Mouse (Mus musculus): ENCODE data around the gene Epsti1.

The Epsti1 gene

DNA sequence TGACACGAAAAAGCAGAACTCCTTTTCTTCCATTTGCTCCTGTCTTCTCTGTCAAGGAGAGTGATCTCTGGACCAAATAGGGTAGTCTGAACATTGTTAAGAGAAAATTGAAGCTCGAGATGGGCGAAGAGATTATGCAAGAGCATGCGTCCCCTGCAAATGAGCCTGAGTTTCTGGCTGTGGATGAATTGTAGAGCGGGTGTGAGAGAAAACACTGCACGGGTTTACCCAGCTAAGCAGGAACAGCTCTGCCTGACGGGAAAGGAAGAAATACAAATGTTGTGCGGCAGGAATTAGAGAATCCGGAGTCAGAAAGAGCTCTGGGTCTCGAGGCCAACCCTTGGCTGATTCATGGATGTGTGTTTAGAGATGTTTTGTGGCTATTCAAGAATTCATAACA is 107.8 kb downstream of the Epsti1 start:
- DNase-seq (ENCODE audit: low read depth, low spot score): no peak

DNA sequence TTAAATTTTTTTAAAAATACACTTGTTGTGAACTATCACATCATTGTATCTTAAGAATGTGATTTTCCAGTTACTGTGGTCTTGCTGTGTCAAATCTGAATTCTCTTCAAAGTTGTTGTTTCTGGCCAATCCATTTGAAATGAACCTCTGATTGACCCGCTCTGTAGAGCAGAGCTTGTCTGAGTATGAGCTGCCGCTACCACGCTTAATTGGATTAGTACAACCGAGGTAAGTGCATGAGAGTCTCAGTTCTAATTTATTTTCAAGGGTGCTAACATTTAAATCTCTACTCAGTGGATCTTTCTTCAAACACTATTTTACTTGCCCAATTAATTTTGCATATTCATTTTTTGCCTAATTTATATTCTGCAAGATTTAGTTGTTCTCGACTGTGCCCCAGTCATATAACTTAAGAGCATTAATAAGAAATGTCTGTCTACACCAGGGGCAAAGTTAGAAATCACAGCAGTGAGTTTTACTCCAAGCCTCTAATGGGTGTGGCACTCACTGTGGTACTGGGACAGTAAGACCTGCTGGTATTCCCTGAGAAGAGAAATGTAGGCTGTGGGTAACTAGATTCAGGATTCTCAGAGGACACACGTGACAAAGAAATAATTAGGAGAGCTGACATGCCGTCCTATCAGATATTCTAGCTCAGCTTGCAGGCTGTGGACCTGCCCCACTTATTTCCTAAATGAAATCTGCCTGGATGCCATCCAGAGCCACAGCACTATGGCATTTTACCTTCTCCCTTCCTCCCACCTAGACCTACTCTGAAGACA is 111.7 kb downstream of the Epsti1 start:
- DNase-seq (ENCODE audit: low read depth, low spot score): no peak

DNA sequence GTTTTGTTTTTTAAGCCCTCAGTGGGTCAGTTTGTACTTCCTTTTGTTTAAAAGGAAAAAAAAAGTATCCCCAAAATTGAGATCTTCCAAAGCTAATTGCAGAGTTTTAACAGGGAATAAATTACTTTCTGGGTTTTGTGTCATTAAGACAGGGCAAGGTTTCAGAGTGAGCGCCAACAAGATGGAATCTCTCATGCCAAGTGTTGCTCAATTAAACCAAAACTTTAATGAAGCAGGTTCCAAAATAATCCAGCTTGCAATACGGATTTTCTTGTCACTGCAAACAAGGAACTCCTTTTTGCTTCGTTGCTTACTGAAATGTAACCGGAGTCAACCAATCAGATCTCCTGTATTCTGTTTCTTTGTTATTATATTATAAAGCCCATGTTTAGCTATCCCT is 112.4 kb downstream of the Epsti1 start:
- DNase-seq (ENCODE audit: low read depth, low spot score): no peak

DNA sequence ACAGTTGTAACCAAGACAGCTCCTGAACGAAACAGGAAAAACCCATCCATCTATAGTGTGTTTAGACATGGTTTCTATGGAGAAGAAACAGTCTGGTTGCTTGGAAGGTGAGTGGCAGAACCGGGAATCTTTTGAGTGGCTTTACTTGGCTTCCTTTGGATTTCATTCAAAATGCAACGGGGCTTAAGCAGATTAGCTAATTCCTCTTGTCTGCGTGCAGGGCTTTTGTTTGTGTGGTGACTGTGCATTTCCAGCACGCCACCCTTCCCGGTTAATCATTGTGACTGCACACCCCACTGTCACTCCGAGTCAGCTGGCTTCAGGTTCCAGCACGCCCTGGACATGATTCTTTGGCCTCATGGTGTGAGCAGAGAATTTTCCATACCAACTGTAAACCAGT is 115.9 kb downstream of the Epsti1 start:
- peak; percentile 63 for DNase-seq (ENCODE audit: low read depth, low spot score)

DNA sequence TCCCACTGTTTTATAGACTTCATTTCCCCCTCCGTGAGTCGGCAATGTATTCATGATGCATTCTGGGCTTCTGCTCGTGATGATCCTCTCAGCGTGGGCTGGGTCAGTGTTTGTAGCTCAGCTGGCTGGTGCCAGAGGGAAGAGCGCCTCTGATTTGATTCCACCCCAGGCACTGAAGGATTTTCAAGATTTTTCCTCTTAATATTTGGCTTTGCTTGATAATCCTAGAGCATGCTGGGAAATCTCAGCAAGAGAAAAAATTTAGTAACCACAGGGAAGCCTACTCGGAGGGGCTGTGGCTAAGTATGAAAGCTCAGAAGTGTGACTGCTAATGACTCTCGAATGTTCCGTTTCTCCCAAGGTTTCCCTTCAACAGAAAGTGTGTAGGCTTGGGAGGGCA is 134.8 kb downstream of the Epsti1 start:
- DNase-seq (ENCODE audit: low read depth, low spot score): no peak

DNA sequence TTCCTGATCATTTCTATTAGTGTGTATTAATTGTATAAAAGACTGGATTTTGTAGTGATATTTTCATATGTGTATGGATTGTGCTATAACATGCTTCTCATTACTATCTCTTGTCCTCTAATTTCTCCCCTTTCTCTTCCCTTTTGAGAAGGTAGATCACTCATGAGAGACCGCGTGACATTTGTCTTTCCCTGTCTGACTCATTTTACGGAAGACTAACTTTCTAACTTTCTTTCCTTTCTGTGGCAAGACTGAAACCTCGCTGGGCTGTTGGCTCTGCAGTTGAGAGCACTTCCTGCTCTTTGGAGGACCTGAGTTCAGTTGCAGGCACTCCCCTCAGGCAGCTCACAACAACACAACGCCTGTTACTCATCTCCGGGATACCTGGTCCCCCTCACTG is 136.6 kb downstream of the Epsti1 start:
- DNase-seq (ENCODE audit: low read depth, low spot score): no peak

DNA sequence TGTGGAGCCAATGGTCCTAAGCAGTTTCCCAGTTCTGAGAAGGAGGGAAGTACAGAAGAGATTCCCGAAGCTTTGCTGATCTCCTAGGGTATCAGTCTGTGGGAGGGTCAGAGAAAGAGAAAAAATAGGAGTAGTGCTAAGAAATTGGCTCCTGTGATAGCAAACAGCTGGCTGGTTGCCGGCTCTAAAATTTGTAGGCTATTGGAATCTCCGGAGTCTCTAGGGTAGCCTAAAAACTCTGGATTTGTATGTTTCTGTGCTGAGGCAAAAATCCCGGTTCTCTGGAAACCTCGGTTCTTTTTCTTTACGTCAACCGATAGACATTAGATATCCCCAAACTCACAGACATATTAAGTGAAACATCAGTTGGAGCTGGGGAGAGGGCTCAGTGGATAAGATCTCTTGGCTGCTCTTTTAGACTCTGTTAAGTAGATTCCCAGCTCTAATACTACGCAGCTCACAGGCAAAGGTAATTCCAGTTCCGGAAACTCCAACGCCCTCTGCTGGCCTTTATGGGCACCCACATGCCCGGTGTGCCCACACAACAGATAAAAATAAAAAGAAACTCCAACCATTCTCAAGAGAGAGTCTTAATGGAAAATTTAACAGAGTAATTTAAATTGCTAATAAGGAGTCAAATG is 138.0 kb downstream of the Epsti1 start:
- peak; percentile 59 for DNase-seq (ENCODE audit: low read depth, low spot score)

DNA sequence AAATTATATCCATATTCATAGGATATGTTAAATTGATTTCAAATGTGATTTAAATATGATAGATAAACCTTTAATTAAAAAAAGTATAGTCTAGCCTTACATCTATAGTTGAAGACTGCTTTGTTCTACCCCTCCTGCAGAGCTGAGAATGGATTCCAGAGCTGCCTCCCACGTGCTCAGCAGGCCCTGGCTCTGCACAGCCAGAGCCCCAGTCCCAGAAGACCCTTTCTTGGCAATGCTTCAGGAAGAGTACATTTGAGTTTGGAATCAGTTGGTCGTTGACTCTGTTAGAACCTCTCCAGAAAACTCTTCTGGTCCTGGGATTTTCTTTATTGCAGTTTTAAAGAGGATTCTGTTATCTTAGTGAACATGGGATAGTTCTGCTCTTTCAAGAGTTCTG is 139.0 kb downstream of the Epsti1 start:
- no peak for DNase-seq (ENCODE audit: low read depth, low spot score)

DNA sequence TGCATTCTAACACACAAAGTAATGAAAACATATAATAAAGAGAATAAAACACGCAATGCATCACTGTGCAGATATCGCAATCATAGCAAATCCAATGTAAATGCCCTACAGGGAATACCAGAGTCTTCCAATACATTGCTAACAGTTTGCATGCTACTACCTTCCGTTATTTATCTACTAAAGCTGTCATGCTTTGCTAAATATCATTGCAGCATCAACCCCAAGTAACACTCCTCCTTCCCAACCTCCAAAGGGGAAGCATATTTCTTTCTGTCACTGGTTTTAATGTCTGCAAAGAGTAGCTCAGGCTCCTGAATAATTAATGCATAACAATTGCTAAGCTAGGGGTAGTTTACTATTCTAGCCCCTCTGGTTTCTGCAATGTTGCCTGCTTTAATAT is 144.2 kb downstream of the Epsti1 start:
- no peak for DNase-seq (ENCODE audit: low read depth, low spot score)

DNA sequence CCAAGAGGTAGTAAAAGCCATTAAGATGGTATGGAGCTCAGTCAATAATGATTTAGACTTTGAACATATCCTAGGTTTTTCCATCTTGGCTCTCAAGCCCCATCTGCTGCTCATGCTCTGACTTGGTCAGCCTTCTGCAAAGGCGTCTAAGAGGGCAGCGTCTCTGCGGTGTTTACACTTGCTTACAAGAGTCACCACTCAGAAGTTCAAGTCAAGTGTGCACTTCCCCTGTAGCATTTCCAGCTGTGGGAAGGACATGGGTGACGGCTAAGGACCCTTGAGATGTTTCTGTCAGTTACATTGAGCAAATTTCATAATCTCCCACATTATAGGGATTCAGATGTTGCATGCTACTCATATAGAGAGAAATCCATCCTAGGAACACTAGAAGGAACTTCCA is 144.6 kb downstream of the Epsti1 start:
- no peak for DNase-seq (ENCODE audit: low read depth, low spot score)

All from R1 (cell line).